Mouse (Mus musculus): ENCODE measurements around the gene Ank2.

- TF ChIP-seq CTCF (IDR thresholded peaks at IDR 0.05; ENCODE audit: control insufficient read depth, insufficient read depth, insufficient replicate concordance, low read depth, low read length), result no peak
- no peak for TF ChIP-seq POLR2A (IDR thresholded peaks at IDR 0.05; ENCODE audit: control insufficient read depth, low read depth, low read length)
Measured at GRCm38 (mm10) chr3:127242234-127242810, 256.8 kb downstream of the Ank2 start.
